Mouse (Mus musculus) liver, embryonic 16.5 days (tissue): Measurements from ENCODE around the gene Cnot1. TPM values are rescaled to one million over a fixed set of nuclear protein-coding genes. Genes with fewer than 3 reads are reported as not detected.

ENCODE experiments used
- ATAC-seq: fragments of 200-750 bp; cut with Nextera tagmentation; 2 replicates; pipeline ENCODE4 v1.8.0; 2017; ENCODE audit warnings: low read depth, mild to moderate bottlenecking, moderate number of reproducible peaks, moderate library complexity
- H3K27ac ChIP-seq: fragments of 300-500 bp; sonication (generic); 2 replicates; pipeline ENCODE4 v1.5.1; 2014; ENCODE audit warnings: mild to moderate bottlenecking, low read length
- H3K27me3 ChIP-seq: fragments of 300-500 bp; sonication (generic); 2 replicates; pipeline ENCODE4 v1.6.1; 2014; ENCODE audit warnings: low read depth, low read length, mixed read lengths; ENCODE audit not compliant: control insufficient read depth, insufficient read depth
- H3K36me3 ChIP-seq: fragments of 300-500 bp; sonication (generic); 2 replicates; pipeline ENCODE4 v1.6.1; 2014; ENCODE audit warnings: mild to moderate bottlenecking; ENCODE audit not compliant: control insufficient read depth, insufficient read depth
- H3K4me1 ChIP-seq: fragments of 300-500 bp; sonication (generic); 2 replicates; pipeline ENCODE4 v1.6.1; 2014; ENCODE audit warnings: low read depth, low read length, mixed read lengths; ENCODE audit not compliant: control insufficient read depth
- H3K4me2 ChIP-seq: fragments of 300-500 bp; sonication (generic); 2 replicates; pipeline ENCODE4 v1.6.1; 2014; ENCODE audit warnings: low read depth, low read length, mixed read lengths
- H3K4me3 ChIP-seq: fragments of 300-500 bp; sonication (generic); 2 replicates; pipeline ENCODE4 v1.5.1; 2014; ENCODE audit warnings: low read depth, mild to moderate bottlenecking, low read length
- H3K9ac ChIP-seq: fragments of 300-500 bp; sonication (generic); 2 replicates; pipeline ENCODE4 v1.6.1; 2014; ENCODE audit warnings: low read depth, low read length
- H3K9me3 ChIP-seq: fragments of 300-500 bp; sonication (generic); replicated peaks from 2 replicates; pipeline ENCODE4 v1.6.1; 2016; ENCODE audit warnings: low read length; ENCODE audit not compliant: control insufficient read depth
- WGBS: fragments of 180-500 bp; shearing (Covaris S2); extraction: QIAGEN DNeasy Blood & Tissue Kit; methylation state at CpG from one replicate; pipeline ENCODE4 v1.1.7; 2014; ENCODE audit not compliant: insufficient replicate concordance; 5-methylcytosine and 5-hydroxymethylcytosine counted together
- polyA plus RNA-seq: library from polyadenylated mRNA; unstranded; fragments of >200 nt; fragmentation: Nextera tagmentation; extraction: Ambion mirVana; gene quantifications from 2 replicates; pipeline ENCODE4 v1.2.1, GENCODE M21; 2015

Cnot1 gene
- polyA plus RNA-seq, 1 experiment from 2014 or later, result 30.6 TPM

DNA sequence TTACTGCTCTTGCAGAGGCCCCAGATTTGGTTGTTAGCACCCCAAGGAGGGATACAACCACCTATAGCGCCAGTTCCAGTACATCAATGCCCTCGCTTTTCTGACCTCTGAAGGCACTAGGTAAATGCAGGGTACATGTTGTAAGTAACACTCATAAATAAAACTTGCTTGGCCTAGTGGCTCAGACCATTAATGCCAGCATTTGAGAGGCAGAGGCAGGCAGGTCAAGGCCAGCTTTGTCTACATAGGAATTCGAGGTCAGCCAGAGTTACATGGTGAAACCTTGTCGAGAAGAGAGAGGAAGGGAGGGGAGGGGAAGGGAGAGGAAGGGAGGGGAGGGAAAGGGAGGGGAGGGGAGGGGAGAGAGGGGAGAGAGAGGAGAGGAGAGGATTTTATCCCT, 21.7 kb downstream of the Cnot1 start:
- no peak overlapping the region for H3K9ac ChIP-seq
- WGBS, result 93% methylated on average over 3 of the region's 4 CpGs
- H3K4me2 ChIP-seq, result no peak overlapping the region
- H3K9me3 ChIP-seq, result no peaks in the 10 kb centered on the region
- H3K27me3 ChIP-seq, result no peaks in the 10 kb centered on the region
- no peak overlapping the region for H3K27ac ChIP-seq
- ATAC-seq, result no peak
- no peaks in the 10 kb centered on the region for H3K4me1 ChIP-seq
- H3K36me3 ChIP-seq, result peaks cover 31% of the 10 kb centered on the region
- H3K4me3 ChIP-seq, result no peak overlapping the region

DNA sequence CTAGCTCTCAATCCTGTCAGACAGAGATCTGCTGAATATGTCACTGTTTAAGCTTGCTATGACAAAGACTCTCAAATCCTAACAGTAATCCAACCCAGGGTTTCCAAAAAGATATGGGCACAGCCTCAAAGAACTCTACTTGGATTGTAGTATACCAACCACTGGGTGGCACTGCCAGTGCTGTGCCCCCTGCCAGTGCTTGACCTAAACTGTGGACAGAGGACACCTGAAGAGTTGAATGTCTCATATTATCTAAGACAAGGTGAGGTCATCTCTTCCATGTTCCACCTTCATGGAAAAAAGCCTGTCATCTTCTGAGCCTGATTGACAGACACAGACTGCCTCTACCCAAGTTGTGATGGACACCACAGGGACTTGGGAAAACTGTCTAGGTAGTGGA, 24.6 kb downstream of the Cnot1 start:
- H3K9ac ChIP-seq, result no peak overlapping the region
- peaks cover 32% of the 10 kb centered on the region for H3K36me3 ChIP-seq
- no peaks in the 10 kb centered on the region for H3K9me3 ChIP-seq
- H3K4me2 ChIP-seq, result no peak overlapping the region
- no peak overlapping the region for H3K4me3 ChIP-seq
- no peaks in the 10 kb centered on the region for H3K27me3 ChIP-seq
- H3K27ac ChIP-seq, result no peak overlapping the region
- H3K4me1 ChIP-seq, result no peaks in the 10 kb centered on the region
- ATAC-seq, result no peak

DNA sequence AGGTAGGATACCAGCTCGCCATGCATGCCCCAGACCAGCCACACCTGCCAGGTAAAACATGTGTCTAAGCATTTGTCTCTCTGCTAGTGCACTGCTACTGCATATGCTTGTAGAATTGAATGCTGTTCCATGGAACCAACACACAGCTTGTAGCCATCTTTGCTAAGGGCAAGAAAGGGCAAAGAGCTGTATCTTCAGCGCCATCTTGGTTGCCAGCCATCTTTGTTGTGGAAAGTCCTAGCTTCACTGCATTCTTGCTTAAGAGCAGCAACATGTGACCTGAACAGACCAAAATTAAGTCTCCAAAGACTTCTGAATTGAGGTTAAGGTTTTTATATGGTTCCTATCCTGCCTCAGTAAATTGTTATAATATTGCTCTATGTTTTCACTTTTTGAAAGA, 25.5 kb downstream of the Cnot1 start:
- no peaks in the 10 kb centered on the region for H3K9me3 ChIP-seq
- peaks cover 28% of the 10 kb centered on the region for H3K36me3 ChIP-seq
- ATAC-seq, result no peak
- no peak overlapping the region for H3K9ac ChIP-seq
- H3K4me2 ChIP-seq, result no peak overlapping the region
- H3K4me1 ChIP-seq, result no peaks in the 10 kb centered on the region
- 89% methylated on average over 2 of the region's 2 CpGs for WGBS
- H3K27ac ChIP-seq, result no peak overlapping the region
- no peaks in the 10 kb centered on the region for H3K27me3 ChIP-seq
- H3K4me3 ChIP-seq, result no peak overlapping the region

DNA sequence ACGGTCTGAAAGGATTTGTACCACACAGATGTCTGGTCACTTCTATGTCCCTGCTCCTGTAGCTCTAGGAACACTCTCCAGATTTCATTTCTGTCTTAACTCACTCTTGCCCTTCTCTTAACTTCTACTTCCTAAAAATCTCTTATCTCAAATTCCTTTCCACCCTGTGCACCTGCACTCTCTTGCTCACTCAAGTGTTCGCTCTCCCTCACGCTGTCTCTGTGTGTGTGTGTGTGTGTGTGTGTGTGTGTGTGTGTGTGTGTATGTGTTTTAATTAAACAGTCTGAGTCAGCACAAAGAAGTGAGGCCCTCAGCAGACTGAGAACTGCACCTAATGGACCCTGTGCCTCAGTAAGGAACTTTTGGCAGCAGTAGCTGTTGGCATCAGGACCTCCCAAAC, 26.2 kb downstream of the Cnot1 start:
- H3K36me3 ChIP-seq, result peaks cover 28% of the 10 kb centered on the region
- WGBS, result 88% methylated on average over 3 of the region's 3 CpGs
- no peaks in the 10 kb centered on the region for H3K9me3 ChIP-seq
- ATAC-seq, result no peak
- H3K4me3 ChIP-seq, result no peak overlapping the region
- no peak overlapping the region for H3K4me2 ChIP-seq
- no peak overlapping the region for H3K9ac ChIP-seq
- H3K27me3 ChIP-seq, result no peaks in the 10 kb centered on the region
- H3K27ac ChIP-seq, result no peak overlapping the region
- no peaks in the 10 kb centered on the region for H3K4me1 ChIP-seq

DNA sequence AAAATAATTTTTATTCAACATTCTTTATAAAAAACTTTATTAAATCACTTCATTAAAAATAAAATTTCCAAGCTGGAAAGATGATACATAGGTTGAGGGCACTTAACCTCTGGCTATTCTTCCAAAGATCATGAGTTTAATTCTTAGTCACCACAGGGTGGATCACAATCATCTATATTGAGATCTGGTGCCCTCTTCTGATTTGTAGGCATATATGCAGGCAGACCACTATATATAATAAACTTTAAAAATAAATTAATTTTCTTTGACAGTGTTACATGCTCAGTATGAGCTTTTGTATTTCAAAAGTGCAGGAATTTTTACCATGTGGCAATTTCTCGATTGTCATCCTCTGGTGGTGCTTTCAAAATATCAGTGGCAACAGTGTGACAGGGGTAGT, 43.1 kb downstream of the Cnot1 start:
- peaks cover 67% of the 10 kb centered on the region for H3K36me3 ChIP-seq
- H3K9ac ChIP-seq, result no peak overlapping the region
- no peak overlapping the region for H3K27ac ChIP-seq
- H3K4me1 ChIP-seq, result peaks cover 2% of the 10 kb centered on the region; the same call in 1 of the 2 replicates
- H3K4me3 ChIP-seq, result no peak overlapping the region
- ATAC-seq, result no peak
- H3K27me3 ChIP-seq, result no peaks in the 10 kb centered on the region
- 84% methylated on average over 1 of the region's 1 CpGs for WGBS
- H3K9me3 ChIP-seq, result no peaks in the 10 kb centered on the region
- no peak overlapping the region for H3K4me2 ChIP-seq

DNA sequence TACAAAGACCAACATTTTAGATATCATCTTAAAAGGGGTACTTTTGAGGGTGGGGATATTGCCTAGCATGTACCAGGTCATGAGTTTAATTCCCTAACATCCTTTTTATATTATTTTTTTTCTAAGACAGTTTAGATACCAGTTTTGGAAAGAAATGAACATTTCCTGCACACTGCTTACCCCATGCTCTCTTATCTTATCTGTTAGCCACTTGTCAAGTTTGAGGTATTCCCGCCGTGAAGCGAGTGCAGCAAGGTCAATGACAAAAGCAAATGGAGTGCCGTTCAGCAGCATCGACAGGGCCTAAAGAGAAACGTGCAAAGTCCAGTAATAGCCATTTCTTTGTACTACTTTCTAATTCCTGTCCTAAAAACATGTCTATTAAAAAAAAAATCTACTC, 46.9 kb downstream of the Cnot1 start:
- no peaks in the 10 kb centered on the region for H3K27me3 ChIP-seq
- peak; percentile 56; the same call in 1 of the 2 replicates for ATAC-seq
- no peak overlapping the region for H3K27ac ChIP-seq
- H3K4me3 ChIP-seq, result no peak overlapping the region
- no peaks in the 10 kb centered on the region for H3K9me3 ChIP-seq
- H3K4me1 ChIP-seq, result peaks cover 2% of the 10 kb centered on the region; the same call in 1 of the 2 replicates
- WGBS, result 18% methylated on average over 6 of the region's 6 CpGs
- H3K36me3 ChIP-seq, result peaks cover 67% of the 10 kb centered on the region
- no peak overlapping the region for H3K4me2 ChIP-seq
- no peak overlapping the region for H3K9ac ChIP-seq

DNA sequence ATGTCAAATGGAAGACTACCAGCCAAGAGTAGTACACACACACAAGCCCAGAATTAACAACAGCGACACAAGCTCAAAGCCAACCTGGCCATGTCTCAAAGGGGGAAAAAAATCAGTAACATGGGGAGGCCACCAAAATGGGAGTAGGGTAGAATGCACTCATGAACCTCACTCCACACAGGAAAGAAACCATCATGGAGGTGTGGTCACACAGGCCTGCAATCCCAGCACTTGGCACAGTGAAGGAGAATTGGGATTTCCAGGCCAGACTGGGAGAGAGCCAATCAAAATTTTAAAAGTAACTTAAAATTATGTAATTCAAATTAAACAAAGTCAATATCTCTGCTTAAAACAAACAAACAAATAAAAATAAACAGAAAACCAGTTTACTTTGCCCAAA, 55.3 kb downstream of the Cnot1 start:
- no peak overlapping the region for H3K4me2 ChIP-seq

DNA sequence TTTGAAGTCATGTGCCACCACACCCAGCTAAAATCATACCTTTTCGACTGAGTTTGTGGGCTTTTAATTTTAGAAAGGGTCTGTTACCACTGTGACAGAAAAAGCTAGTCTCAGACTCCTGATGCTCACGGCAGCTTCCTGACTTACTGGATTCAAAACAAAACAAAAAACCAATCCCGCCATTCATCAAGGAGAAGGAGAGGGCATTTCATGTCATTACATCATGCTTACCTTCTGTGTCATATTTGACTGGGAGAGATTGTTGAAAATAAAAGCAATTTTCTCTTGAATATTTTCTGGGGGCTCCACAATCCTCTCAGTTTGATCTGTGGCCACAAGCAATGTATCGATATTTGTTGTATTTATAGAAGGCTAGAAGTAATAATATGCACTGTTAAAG, 59.2 kb downstream of the Cnot1 start:
- no peaks in the 10 kb centered on the region for H3K9me3 ChIP-seq
- H3K4me2 ChIP-seq, result no peak overlapping the region
- peaks cover 67% of the 10 kb centered on the region for H3K36me3 ChIP-seq
- no peaks in the 10 kb centered on the region for H3K4me1 ChIP-seq
- no peak overlapping the region for H3K27ac ChIP-seq
- no peak for ATAC-seq
- H3K27me3 ChIP-seq, result no peaks in the 10 kb centered on the region
- H3K9ac ChIP-seq, result no peak overlapping the region
- no peak overlapping the region for H3K4me3 ChIP-seq
- 89% methylated on average over 4 of the region's 4 CpGs for WGBS

More for the DNA sequence above, 55.3 kb downstream of the Cnot1 start:
- Histone ChIP-seq H3K9ac (no peak overlapping the region), H3K36me3 (peaks cover 60% of the 10 kb centered on the region), H3K9me3 (no peaks in the 10 kb centered on the region), H3K27me3 (no peaks in the 10 kb centered on the region), H3K4me3 (no peak overlapping the region), H3K27ac (no peak overlapping the region), H3K4me1 (no peaks in the 10 kb centered on the region)
- ATAC-seq, result no peak
- WGBS, result 94% methylated on average over 1 of the region's 1 CpGs

DNA sequence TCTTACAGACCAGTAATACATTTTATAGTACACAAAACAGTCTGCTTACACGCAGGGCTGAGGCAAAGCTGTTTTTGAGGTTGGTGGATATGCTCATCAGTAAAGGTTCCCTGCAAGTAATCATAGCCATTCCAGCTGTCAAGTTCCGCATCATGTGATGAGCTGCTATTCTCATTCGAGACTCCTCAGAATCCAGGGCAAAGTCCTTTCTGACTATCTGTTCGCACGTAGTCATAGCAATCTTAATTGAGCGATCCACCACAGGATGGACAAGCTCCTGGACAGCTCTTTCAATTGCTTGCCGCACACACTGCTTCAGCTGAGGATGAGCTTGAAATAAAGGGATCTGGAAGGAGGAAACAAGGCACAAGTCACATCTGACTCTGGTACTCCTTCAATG, 65.5 kb downstream of the Cnot1 start:
- H3K4me3 ChIP-seq, result no peak overlapping the region
- ATAC-seq, result no peak
- 93% methylated on average over 7 of the region's 7 CpGs for WGBS

DNA sequence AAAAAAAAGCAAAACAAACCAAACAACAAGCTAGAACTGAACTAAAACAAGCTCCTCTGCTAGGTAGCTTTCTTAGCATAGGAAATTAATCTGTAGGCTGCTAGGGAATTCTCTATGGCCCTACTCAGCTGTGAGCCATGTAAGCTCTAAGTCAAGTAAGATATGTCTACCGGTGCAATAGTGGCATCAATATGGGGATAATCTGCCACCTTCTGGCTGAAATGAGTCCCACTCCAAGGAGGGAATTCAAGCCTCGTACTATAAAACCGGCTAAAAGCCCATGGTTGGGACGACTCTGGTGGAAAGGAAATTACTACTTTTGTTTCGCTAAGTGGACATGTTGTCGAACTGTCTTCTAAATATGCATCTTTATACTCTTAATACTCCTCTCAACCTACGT, 68.7 kb downstream of the Cnot1 start:
- no peak overlapping the region for H3K27ac ChIP-seq
- no peak overlapping the region for H3K4me2 ChIP-seq
- H3K27me3 ChIP-seq, result no peaks in the 10 kb centered on the region
- H3K9ac ChIP-seq, result no peak overlapping the region
- ATAC-seq, result no peak
- H3K4me1 ChIP-seq, result no peaks in the 10 kb centered on the region
- WGBS, result 71% methylated on average over 7 of the region's 7 CpGs
- H3K9me3 ChIP-seq, result no peaks in the 10 kb centered on the region
- peaks cover 77% of the 10 kb centered on the region for H3K36me3 ChIP-seq
- H3K4me3 ChIP-seq, result no peak overlapping the region

More for the DNA sequence above, 65.5 kb downstream of the Cnot1 start:
- H3K9me3 ChIP-seq, result no peaks in the 10 kb centered on the region
- H3K4me2 ChIP-seq, result no peak overlapping the region
- no peaks in the 10 kb centered on the region for H3K4me1 ChIP-seq
- no peak overlapping the region for H3K27ac ChIP-seq
- no peak overlapping the region for H3K9ac ChIP-seq
- no peaks in the 10 kb centered on the region for H3K27me3 ChIP-seq
- H3K36me3 ChIP-seq, result peaks cover 78% of the 10 kb centered on the region
